Mouse (Mus musculus) retina, postnatal 7 days (tissue): ENCODE results near the gene Spi1.
A peak's percentile ranks its signal among the peaks of the same experiment; 100 is the strongest.

ENCODE experiments used
- DNase-seq: peaks from one replicate; pipeline ENCODE4 v3.0.0-alpha.2; 2012; ENCODE audit warnings: low read depth, low spot score

The Spi1 gene

GRCm38 (mm10) chr2:91068162-91068871, 13.9 kb upstream of the Spi1 start:
- DNase-seq, result no peak

- no peak for DNase-seq
Measured at GRCm38 (mm10) chr2:91068872-91069165, 13.4 kb upstream of the Spi1 start.

GRCm38 (mm10) chr2:91069306-91070000, 12.7 kb upstream of the Spi1 start:
- DNase-seq, result no peak

GRCm38 (mm10) chr2:91070076-91070800, 12.0 kb upstream of the Spi1 start, which contains the start of gene Slc39a13:
Gene Slc39a13, minus strand, starts transcription at chr2:91070417.
- DNase-seq, result peak; percentile 90

- DNase-seq, result no peak
Measured at GRCm38 (mm10) chr2:91071059-91071458, 11.1 kb upstream of the Spi1 start.

GRCm38 (mm10) chr2:91072092-91072491, 10.1 kb upstream of the Spi1 start:
- no peak for DNase-seq

GRCm38 (mm10) chr2:91077957-91078313, 4.3 kb upstream of the Spi1 start:
- no peak for DNase-seq

- DNase-seq, result no peak
Measured at GRCm38 (mm10) chr2:91078314-91079025, 3.7 kb upstream of the Spi1 start.

- no peak for DNase-seq
Measured at GRCm38 (mm10) chr2:91079026-91079384, 3.2 kb upstream of the Spi1 start.

GRCm38 (mm10) chr2:91080784-91081513, 1.2 kb upstream of the Spi1 start:
- no peak for DNase-seq

GRCm38 (mm10) chr2:91082844-91083243, 654 bp downstream of the Spi1 start:
- DNase-seq, result no peak

- DNase-seq, result no peak
Measured at GRCm38 (mm10) chr2:91083366-91083940, 1.3 kb downstream of the Spi1 start.

GRCm38 (mm10) chr2:91084179-91084820, 2.1 kb downstream of the Spi1 start:
- DNase-seq, result no peak

GRCm38 (mm10) chr2:91085494-91086391, 3.6 kb downstream of the Spi1 start:
- no peak for DNase-seq

- no peak for DNase-seq
Measured at GRCm38 (mm10) chr2:91086392-91087237, 4.4 kb downstream of the Spi1 start.

GRCm38 (mm10) chr2:91087453-91087852, 5.3 kb downstream of the Spi1 start:
- DNase-seq, result no peak

GRCm38 (mm10) chr2:91088987-91089386, 6.8 kb downstream of the Spi1 start:
- no peak for DNase-seq

- DNase-seq, result no peak
Measured at GRCm38 (mm10) chr2:91090208-91090607, 8.0 kb downstream of the Spi1 start.

- no peak for DNase-seq
Measured at GRCm38 (mm10) chr2:91090827-91091226, 8.6 kb downstream of the Spi1 start.
